In genomic region chr1:172650519-172651287, GRCm38 (mm10) we compare ENCODE assay signal across 8 mouse cellular contexts. TPM values are rescaled to one million over a fixed set of nuclear protein-coding genes. Genes with fewer than 3 reads are reported as not detected.
DNase-seq lines count a peak whose midpoint lies in the region; ATAC-seq lines count a peak whose summit lies in the region.

No protein-coding gene starts in this region.

- H3K9ac ChIP-seq in midbrain, embryonic 16.5 days (ENCODE audit: low read depth, low read length): no peak overlapping the region
- H3K9ac ChIP-seq in liver, embryonic 13.5 days: no peak overlapping the region

- no peaks in the 10 kb centered on the region for H3K27me3 ChIP-seq in midbrain, embryonic 10.5 days (ENCODE audit: low read depth, poor library complexity, severe bottlenecking)
- no peaks in the 10 kb centered on the region for H3K27me3 ChIP-seq in midbrain, embryonic 16.5 days (ENCODE audit: control insufficient read depth, insufficient read depth, low read depth, low read length)
- no peaks in the 10 kb centered on the region for H3K27me3 ChIP-seq in liver, embryonic 13.5 days

- H3K9me3 ChIP-seq in midbrain, embryonic 10.5 days (replicated peaks): no peaks in the 10 kb centered on the region
- H3K9me3 ChIP-seq in midbrain, embryonic 16.5 days (replicated peaks; ENCODE audit: control insufficient read depth, low read length, poor library complexity, severe bottlenecking): no peaks in the 10 kb centered on the region
- H3K9me3 ChIP-seq in liver, embryonic 13.5 days (replicated peaks): no peaks in the 10 kb centered on the region

- H3K27ac ChIP-seq in midbrain, embryonic 10.5 days (replicated peaks): no peak overlapping the region
- H3K27ac ChIP-seq in midbrain, embryonic 16.5 days (ENCODE audit: low read length): no peak overlapping the region
- H3K27ac ChIP-seq in liver, embryonic 13.5 days: no peak overlapping the region

- no peak for ATAC-seq in midbrain, embryonic 16.5 days
- ATAC-seq in liver, embryonic 13.5 days (ENCODE audit: low read depth): 0 out of 2 replicates have a peak, but pooled peaks have one; percentile 10
- ATAC-seq in activated CD4-positive, CD25-positive, alpha-beta regulatory T cell, adult 4 months: no peak

- H3K36me3 ChIP-seq in midbrain, embryonic 10.5 days: no peaks in the 10 kb centered on the region
- H3K36me3 ChIP-seq in midbrain, embryonic 16.5 days (ENCODE audit: control insufficient read depth, insufficient read depth, low read length): no peaks in the 10 kb centered on the region
- no peaks in the 10 kb centered on the region for H3K36me3 ChIP-seq in liver, embryonic 13.5 days

- H3K4me3 ChIP-seq in midbrain, embryonic 10.5 days: no peak overlapping the region
- no peak overlapping the region for H3K4me3 ChIP-seq in midbrain, embryonic 16.5 days (ENCODE audit: low read depth, low read length)
- no peak overlapping the region for H3K4me3 ChIP-seq in liver, embryonic 13.5 days (replicated peaks)

- peaks cover 4% of the 10 kb centered on the region for H3K4me1 ChIP-seq in midbrain, embryonic 10.5 days
- H3K4me1 ChIP-seq in midbrain, embryonic 16.5 days (ENCODE audit: control insufficient read depth, insufficient read depth, low read length): no peaks in the 10 kb centered on the region
- H3K4me1 ChIP-seq in liver, embryonic 13.5 days (replicated peaks): no peaks in the 10 kb centered on the region

- 59% methylated on average over 8 of the region's 8 CpGs for WGBS in midbrain, embryonic 10.5 days
- 59% methylated on average over 8 of the region's 8 CpGs for WGBS in midbrain, embryonic 16.5 days
- WGBS in liver, embryonic 13.5 days (ENCODE audit: insufficient replicate concordance): 48% methylated on average over 8 of the region's 8 CpGs

- DNase-seq in cerebellum, adult 9-10 months: peak; percentile 9
- no peak for DNase-seq in cerebellum, adult 8-10 months
- peak; percentile 28 for DNase-seq in midbrain, embryonic 10.5 days (ENCODE audit: low spot score)
- DNase-seq in embryo, embryonic 10 days (ENCODE audit: low spot score): peak; percentile 40
- DNase-seq in liver, embryonic 13.5 days: no peak
- no peak for DNase-seq in layer of hippocampus, adult 11-12 months (ENCODE audit: low spot score)

- no peak overlapping the region for H3K4me2 ChIP-seq in midbrain, embryonic 16.5 days (ENCODE audit: low read length)
- no peak overlapping the region for H3K4me2 ChIP-seq in liver, embryonic 13.5 days

RNA-seq across cellular contexts. Expression of gene Dusp23, which starts 17.9 kb away (rescaled TPM):
- 9.1 and 9.5 TPM in 2 replicates for polyA plus RNA-seq in midbrain, embryonic 10.5 days (2016; fragmentation: Nextera tagmentation; extraction: Ambion mirVana)
- polyA plus RNA-seq in midbrain, embryonic 16.5 days (2015; fragmentation: Nextera tagmentation; extraction: Ambion mirVana): 7.1 and 8.0 TPM in 2 replicates
- polyA plus RNA-seq in liver, embryonic 13.5 days (2015; fragmentation: Nextera tagmentation; extraction: Ambion mirVana): 4.6 TPM in 2 replicates
- polyA plus RNA-seq in activated CD4-positive, CD25-positive, alpha-beta regulatory T cell, adult 4 months (2017; shearing (Covaris generic)): 1 to 10 TPM; 5.3 to 5.7 TPM

RNA-seq across cellular contexts. Expression of gene Crp, which starts 47.2 kb away (rescaled TPM):
- not detected in 2 replicates for polyA plus RNA-seq in midbrain, embryonic 10.5 days (2016; fragmentation: Nextera tagmentation; extraction: Ambion mirVana)
- not detected in 2 replicates for polyA plus RNA-seq in midbrain, embryonic 16.5 days (2015; fragmentation: Nextera tagmentation; extraction: Ambion mirVana)
- polyA plus RNA-seq in liver, embryonic 13.5 days (2015; fragmentation: Nextera tagmentation; extraction: Ambion mirVana): 14.7 and 16.8 TPM in 2 replicates
- not detected for polyA plus RNA-seq in activated CD4-positive, CD25-positive, alpha-beta regulatory T cell, adult 4 months (2017; shearing (Covaris generic))

RNA-seq across cellular contexts. Expression of gene Fcrl6, which starts 48.4 kb away (rescaled TPM):
- 0.22 and 0.42 TPM in 2 replicates for polyA plus RNA-seq in midbrain, embryonic 10.5 days (2016; fragmentation: Nextera tagmentation; extraction: Ambion mirVana)
- 0.09 and 0.12 TPM in 2 replicates for polyA plus RNA-seq in midbrain, embryonic 16.5 days (2015; fragmentation: Nextera tagmentation; extraction: Ambion mirVana)
- polyA plus RNA-seq in liver, embryonic 13.5 days (2015; fragmentation: Nextera tagmentation; extraction: Ambion mirVana): not detected in 2 replicates
- polyA plus RNA-seq in activated CD4-positive, CD25-positive, alpha-beta regulatory T cell, adult 4 months (2017; shearing (Covaris generic)): not detected

Comparison
In these comparisons a context has a peak if more than half of its experiments do, and no peak if none do; other contexts are left out.
1. DNase-seq: peak in cerebellum, adult 9-10 months (single experiment), midbrain, embryonic 10.5 days (single experiment) and embryo, embryonic 10 days (single experiment); none in cerebellum, adult 8-10 months (single experiment), liver, embryonic 13.5 days (single experiment) and layer of hippocampus, adult 11-12 months (single experiment).
2. RNA of gene Crp, which starts 47.2 kb away (polyA plus RNA-seq): 14.7 to 16.8 TPM in liver, embryonic 13.5 days; not detected in midbrain, embryonic 16.5 days, not detected in midbrain, embryonic 10.5 days and not detected in activated CD4-positive, CD25-positive, alpha-beta regulatory T cell, adult 4 months; every median in the first group is over 10 times any median in the second.